Mouse (Mus musculus): ENCODE measurements around the gene Mtfp1.

- TF ChIP-seq POLR2A (IDR thresholded peaks at IDR 0.05; ENCODE audit: low read depth, low read length): no peak
- TF ChIP-seq CTCF (IDR thresholded peaks at IDR 0.05; ENCODE audit: borderline replicate concordance, insufficient read depth, low read length): no peak
Measured at GRCm38 (mm10) chr11:4112033-4112432, 16.8 kb upstream of the Mtfp1 start.
